Mouse (Mus musculus) kidney, adult 2 months (tissue): Measurements from ENCODE around the gene Armh3.

Source experiments
- CTCF ChIP-seq: fragments of 200-500 bp; conservative IDR thresholded peaks from 2 replicates; pipeline ENCODE4 v1.5.1; 2011; ENCODE audit warnings: low read depth, mild to moderate bottlenecking, control low read depth, low read length, moderate library complexity, mixed read lengths; ENCODE audit not compliant: insufficient read depth, insufficient read length
- POLR2A ChIP-seq: fragments of 200-500 bp; IDR thresholded peaks from one replicate; pipeline ENCODE4 v1.6.1; 2011; ENCODE audit warnings: low read depth, low read length, control low read depth

- TF ChIP-seq POLR2A (no peak), CTCF (no peak)
These were observed 203.6 kb downstream of the Armh3 start for GRCm38 (mm10) chr19:45794718-45795117.
